Mouse (Mus musculus) mature B cell (primary cell): ENCODE data around the gene Nlgn1.

Experiments used
- in situ Hi-C: fragments of 300-500 bp; cut with MboI; formaldehyde crosslinking; loops from 2 replicates; pipeline ENCODE4 v1.14.3; 2019

Nlgn1 gene

GRCm38 (mm10) chr3:25830237-25830636 lies 502.0 kb downstream of the Nlgn1 start:
- in situ Hi-C loops: no loop called here

GRCm38 (mm10) chr3:25813368-25813767 lies 518.9 kb downstream of the Nlgn1 start:
- in situ Hi-C loops: no loop called here

- in situ Hi-C loops: no loop called here
Observed at GRCm38 (mm10) chr3:25807559-25807958, 524.7 kb downstream of the Nlgn1 start.

GRCm38 (mm10) chr3:25781651-25782050 lies 550.6 kb downstream of the Nlgn1 start:
- in situ Hi-C loops: no loop called here

- in situ Hi-C loops: no loop called here
Observed at GRCm38 (mm10) chr3:25775437-25775836, 556.8 kb downstream of the Nlgn1 start.

GRCm38 (mm10) chr3:25773908-25774307 lies 558.4 kb downstream of the Nlgn1 start:
- in situ Hi-C loops: no loop called here

GRCm38 (mm10) chr3:25773467-25773866 lies 558.8 kb downstream of the Nlgn1 start:
- in situ Hi-C loops: no loop called here

- in situ Hi-C loops: no loop called here
Observed at GRCm38 (mm10) chr3:25763689-25764088, 568.6 kb downstream of the Nlgn1 start.

GRCm38 (mm10) chr3:25757813-25758212 lies 574.4 kb downstream of the Nlgn1 start:
- in situ Hi-C loops: no loop called here

- in situ Hi-C loops: no loop called here
Observed at GRCm38 (mm10) chr3:25724111-25724510, 608.1 kb downstream of the Nlgn1 start.

GRCm38 (mm10) chr3:25721464-25721863 lies 610.8 kb downstream of the Nlgn1 start:
- in situ Hi-C loops: no loop called here

GRCm38 (mm10) chr3:25707380-25707779 lies 624.9 kb downstream of the Nlgn1 start:
- in situ Hi-C loops: no loop called here

GRCm38 (mm10) chr3:25697231-25697630 lies 635.0 kb downstream of the Nlgn1 start:
- in situ Hi-C loops: no loop called here

GRCm38 (mm10) chr3:25688789-25689464 lies 643.3 kb downstream of the Nlgn1 start:
- in situ Hi-C loops: no loop called here

- in situ Hi-C loops: no loop called here
Observed at GRCm38 (mm10) chr3:25683696-25684095, 648.6 kb downstream of the Nlgn1 start.

- in situ Hi-C loops: no loop called here
Observed at GRCm38 (mm10) chr3:25679373-25679772, 652.9 kb downstream of the Nlgn1 start.

- in situ Hi-C loops: no loop called here
Observed at GRCm38 (mm10) chr3:25675888-25676287, 656.4 kb downstream of the Nlgn1 start.

GRCm38 (mm10) chr3:25675069-25675468 lies 657.2 kb downstream of the Nlgn1 start:
- in situ Hi-C loops: no loop called here

GRCm38 (mm10) chr3:25673408-25673807 lies 658.9 kb downstream of the Nlgn1 start:
- in situ Hi-C loops: no loop called here

GRCm38 (mm10) chr3:25672779-25673178 lies 659.5 kb downstream of the Nlgn1 start:
- in situ Hi-C loops: no loop called here

- in situ Hi-C loops: no loop called here
Observed at GRCm38 (mm10) chr3:25663464-25663863, 668.8 kb downstream of the Nlgn1 start.

- in situ Hi-C loops: no loop called here
Observed at GRCm38 (mm10) chr3:25660285-25660684, 672.0 kb downstream of the Nlgn1 start.

GRCm38 (mm10) chr3:25658006-25658405 lies 674.3 kb downstream of the Nlgn1 start:
- in situ Hi-C loops: no loop called here

GRCm38 (mm10) chr3:25657074-25657473 lies 675.2 kb downstream of the Nlgn1 start:
- in situ Hi-C loops: no loop called here
